Mouse (Mus musculus) spleen, embryonic (tissue): ENCODE measurements at regions not wholly inside any gene's neighbourhood (a gene's known extent, or its start where the extent isn't known, plus 50 kb on each side); places are given as distances from the start of the nearest gene placed in this dataset.

Source experiments
- CTCF ChIA-PET: fragments of 350-600 bp; sonication (Branson Sonifier 250); formaldehyde crosslinking; loops from one replicate; lab custom pipeline; 2022; lab: Charles Lee

DNA sequence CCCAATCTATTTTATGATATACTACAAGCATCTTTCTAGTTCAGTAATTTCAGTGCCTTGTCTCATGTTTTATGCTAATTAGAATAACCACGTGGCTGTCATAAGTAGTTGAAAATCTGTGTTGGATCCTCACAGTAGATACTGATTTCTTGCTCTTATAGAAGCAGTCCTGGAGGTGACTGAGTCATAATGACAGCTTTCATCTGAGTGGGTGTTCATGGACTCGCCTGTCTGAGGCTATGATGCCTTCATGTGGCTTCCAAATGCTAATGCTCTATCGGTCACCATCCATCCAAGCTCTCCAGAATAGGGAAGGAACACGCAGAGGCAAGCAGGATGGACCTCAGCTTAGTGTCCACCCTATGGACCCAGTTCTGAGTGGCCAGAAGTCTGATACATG lies 396.6 kb upstream of the Slc30a5 start:
- CTCF ChIA-PET: no interaction called here

DNA sequence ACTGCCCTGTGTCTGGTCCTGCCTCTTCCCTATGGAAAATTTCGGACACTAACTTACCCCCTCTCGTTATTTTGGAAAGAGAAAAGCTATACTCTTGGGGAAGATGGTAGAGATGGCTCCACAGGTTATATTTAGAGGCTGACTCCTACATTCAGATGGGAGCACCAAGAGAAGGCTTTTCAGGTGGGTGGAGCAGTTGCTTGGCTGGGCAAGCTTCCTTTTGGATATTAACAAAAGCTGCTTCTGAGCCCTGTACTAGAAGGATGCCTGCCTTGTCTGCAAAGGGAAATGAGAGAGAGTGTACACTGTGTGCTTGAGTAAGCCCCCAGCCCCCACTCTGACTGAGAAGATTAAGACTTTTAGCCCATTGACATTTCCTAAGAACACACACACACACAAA lies 392.1 kb upstream of the Slc30a5 start:
- CTCF ChIA-PET: no interaction called here

DNA sequence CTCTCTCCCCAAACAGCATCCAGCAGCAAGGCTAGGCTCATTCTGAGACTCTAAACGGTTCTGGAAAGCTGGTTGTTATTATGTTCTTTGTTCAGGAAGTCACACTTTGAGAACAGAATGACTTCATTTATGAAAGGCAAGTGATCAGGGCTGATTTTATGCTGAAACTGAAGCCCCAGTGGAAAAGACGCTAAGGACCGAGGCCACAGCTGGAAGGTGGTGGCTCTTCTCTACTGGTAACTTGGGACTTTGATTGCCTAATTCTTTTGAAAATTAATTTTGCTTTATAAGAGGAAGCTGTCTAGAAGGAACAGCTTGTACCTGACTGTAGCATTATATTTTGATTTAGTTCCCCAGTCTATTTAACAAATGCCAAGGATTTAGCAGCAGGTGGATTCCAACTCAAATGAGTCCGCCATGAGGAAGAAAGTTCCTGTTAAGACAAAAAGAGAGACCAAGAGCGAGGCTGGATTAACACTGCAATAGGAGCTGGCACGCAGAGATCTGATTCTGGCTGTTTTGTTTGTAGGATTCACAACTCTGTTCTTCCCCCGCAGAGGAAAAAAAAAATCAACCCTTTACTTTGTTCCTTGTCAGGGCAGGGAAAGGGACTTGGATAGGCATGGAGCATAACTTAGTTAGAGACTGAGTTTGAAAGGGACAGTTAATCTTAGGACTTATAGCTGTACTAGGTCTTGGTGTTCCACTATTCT lies 388.3 kb upstream of the Slc30a5 start:
- CTCF ChIA-PET: no interaction called here

DNA sequence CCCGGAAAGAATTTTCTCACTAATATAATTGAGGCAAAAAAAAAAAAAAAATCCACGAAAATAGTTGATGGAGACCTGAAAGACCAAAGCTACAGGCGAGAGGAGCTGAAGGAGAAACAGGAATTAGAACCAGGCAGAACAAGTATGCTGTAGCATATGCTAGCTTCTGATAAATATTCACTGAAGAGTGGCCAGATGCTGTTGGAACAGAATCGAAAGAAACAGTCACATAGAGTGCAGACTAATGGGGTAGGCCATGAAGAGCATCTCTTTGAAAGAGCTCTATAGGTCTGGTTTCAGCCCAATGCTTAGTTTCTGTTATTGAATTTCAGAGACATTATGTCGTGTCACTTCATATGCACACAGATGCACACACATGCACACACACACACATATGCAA lies 386.3 kb upstream of the Slc30a5 start:
- CTCF ChIA-PET: no interaction called here

DNA sequence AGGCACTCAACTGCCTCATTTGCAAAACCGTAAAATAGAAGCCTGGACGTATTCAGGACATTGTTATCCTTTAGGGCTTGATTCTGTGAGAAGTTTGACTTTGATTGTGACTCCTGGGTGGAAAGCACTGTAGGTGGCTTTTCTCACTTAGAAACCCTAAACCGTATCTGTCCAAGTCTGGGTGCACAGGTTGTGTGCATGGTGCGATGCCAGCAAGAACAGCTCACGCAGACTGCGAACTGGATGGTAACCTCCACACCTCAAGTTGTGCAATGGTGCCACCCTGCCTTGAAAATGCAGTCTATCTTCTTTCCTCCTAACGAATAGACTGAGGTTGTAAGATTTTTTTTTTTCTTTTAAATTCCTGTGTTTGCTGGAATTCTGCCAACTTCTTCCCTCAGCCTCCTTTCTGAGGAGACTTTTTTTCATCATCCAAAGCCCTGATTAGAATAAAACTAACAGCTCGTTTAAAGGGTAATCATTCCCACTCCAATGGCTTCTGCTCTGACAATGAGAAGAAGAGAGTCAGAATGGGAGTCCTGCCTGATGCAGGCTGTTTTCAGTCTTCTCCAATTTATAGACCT lies 383.8 kb upstream of the Slc30a5 start:
- CTCF ChIA-PET: no interaction called here

DNA sequence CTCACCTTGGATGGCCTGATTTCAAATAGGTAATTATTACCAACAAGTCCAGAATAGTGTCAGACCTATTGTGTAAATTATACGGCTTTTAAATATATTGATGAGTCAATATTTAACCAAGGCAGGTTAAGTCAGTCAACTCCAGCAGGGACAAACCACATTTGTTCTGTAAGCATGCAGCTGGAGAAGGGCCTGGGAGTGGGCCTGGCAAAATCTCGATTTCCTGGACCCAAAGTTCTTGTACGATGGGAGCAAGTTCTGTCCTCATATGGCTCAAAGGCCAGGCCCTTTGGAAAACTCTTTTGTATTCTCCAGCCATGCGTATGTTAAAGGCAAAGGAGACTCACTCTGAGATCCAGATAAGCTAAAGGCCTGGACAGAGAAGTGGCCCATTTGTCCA lies 383.2 kb upstream of the Slc30a5 start:
- CTCF ChIA-PET: no interaction called here

DNA sequence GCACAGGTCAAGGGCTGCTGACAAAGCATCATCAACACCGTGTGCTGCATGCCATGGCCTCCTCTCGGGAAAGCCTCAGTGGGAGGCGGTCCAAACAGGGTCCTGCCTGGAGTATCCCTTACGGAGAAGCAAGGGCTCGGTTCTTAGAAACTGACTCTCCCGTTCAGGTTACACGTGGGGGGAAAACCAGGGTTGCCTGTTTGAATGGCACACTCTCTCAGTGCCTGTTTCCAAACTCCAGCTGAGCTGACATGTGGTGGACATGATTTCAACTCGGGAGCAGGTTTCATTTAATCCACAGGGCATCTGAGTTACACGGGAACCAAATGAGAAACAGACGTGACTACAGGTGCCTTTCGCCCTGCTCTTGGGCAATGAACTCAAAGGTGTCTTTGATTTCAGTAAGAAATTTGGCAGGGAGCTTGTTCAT lies 382.6 kb upstream of the Slc30a5 start:
- CTCF ChIA-PET: no interaction called here

DNA sequence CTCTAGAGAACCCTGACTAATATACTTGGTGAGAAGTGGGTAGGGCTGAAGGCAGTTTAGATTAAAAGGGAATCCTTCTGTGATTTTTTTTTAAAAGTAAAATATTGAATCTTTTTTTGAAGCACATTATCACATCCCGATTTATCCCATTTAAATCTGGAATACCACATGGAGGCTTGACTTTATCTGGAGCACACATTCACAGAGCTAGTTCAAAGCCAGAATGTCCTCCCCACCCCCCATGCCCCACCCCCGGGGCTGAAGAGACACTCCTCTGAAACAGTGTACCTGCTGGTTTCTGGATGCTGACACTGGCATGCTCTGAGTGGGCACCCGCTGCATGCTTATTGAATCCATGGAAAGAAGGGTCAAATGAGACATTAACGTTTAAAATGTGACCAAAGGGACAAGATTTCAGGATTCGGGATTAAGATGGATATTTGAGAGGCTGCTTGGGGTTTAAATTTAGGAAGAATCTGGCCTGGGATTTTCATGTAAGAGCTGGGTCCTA lies 382.0 kb upstream of the Slc30a5 start:
- CTCF ChIA-PET: no interaction called here

DNA sequence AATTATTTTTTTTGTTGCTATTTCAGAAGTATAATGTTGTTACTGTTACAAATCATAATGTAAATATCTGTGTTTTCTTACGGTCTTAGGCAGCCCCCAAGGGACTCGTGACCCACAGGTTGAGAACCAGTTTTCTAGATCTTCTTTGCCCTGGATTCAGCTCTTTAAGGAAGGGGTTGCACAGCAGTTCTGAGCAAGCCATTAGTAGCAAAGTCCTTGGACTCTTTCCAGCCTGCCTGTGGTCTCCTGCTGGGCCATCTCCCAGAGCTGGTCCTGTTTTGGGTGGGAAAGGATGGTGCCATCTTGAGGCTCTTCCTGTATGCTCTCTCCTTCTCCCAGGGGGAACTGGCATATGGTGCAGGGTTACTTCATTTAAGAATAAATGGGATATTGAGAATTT lies 380.9 kb upstream of the Slc30a5 start:
- CTCF ChIA-PET: no interaction called here

DNA sequence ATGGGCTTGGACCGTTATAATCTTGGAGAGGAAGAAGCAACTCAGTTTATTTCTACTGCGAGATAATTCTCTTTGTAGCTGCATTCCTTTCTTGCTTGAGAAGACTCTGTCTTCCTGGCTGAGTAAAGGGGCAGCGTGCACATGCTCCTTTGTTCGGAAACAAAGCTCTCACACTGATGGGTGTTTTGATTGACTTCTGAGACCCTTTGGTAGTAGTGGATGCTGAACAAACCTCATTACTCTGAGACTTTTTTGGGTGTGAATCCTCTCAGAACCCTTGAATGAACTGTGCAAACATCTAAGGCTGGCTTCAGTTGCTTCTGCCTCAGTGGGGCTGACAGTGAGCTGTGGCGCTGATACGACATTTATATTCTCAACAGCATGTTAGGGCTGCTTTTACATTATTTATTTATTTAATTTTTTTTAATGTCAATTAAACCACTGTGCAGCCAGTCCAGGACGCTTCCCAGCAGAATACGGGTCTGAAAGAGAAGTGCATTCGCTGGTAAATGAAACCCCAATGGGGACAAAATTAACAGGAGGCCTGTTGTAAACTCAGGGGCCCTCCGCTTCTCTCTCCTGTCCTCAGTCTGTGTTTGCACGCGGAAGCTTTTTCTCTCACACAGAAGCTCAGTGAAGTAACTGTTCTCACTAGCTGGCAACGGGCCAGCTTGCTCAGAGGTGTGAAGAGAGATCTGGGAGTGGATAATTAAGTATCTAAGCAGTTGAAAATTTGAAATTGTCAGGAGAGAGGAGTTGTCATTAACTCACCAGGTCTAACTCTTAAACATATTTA lies 380.1 kb upstream of the Slc30a5 start:
- CTCF ChIA-PET: no interaction called here

DNA sequence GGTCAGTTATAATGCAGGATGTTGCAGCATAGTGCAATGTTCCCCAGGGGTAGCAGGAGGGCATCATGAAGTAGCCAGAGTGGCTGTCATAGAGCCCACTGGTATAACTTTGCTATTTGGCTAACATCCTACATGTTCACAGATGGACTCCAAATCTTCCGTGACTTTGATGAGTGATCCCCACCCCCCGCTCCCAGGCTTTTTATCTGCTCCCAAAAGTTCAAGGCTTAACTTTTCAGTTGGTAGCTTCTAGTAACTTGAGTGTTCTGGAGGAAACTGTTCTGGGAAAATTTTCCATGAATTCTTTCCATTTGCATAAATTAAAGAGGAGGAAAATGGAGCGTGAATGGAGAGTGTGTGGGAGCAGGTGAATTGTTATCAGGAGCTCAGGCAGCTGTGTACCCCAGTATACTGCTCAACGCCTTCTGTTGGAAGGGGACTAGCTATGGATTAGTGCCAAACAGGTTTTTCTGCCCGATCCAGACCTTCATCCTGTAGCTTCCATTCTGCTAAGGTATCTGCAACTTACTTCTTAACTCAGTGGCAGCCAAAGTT lies 379.2 kb upstream of the Slc30a5 start:
- CTCF ChIA-PET: no interaction called here

DNA sequence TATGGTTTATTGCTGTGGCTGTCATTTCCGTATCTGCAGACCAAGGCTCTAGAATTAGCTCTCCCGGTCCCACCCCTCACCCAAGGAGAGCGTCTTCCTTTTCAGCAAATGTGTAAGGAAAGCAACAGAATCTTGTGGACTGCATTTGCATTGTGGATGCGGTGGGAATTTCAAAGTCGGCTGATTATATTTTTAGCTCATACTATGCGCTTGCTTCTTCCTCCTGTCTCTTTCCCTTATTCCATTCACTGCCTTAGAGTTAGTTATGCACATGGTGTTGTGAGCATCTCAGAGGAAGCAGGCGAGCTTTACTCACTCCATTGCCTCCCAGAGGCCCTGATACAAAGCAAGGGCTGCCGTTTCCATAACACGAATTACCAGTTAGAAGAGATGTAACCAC lies 375.6 kb upstream of the Slc30a5 start:
- CTCF ChIA-PET: interaction anchor here (0.6 kb wide), 1 partner anchor 728 kb away, joined by 3 read pairs; no protein-coding TSS in a partner anchor

DNA sequence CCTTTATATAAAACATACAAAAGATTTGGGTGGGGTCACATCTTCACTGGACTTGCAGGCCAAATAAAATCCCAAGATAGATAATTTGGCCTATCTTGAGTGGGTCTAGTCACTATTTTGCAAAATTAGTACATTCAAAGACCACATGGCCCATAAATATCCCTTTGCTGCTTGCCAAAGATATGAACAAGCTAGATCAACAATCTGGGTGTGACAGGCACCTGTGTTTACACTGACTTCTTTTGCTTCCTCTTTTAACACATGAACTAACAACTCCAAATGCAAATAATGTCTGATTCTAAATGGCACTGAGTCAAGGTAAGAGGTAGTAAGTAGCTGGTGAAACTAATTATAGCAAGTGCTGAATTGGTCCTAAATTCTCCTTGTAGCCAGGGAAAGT lies 370.2 kb upstream of the Slc30a5 start:
- CTCF ChIA-PET: no interaction called here

DNA sequence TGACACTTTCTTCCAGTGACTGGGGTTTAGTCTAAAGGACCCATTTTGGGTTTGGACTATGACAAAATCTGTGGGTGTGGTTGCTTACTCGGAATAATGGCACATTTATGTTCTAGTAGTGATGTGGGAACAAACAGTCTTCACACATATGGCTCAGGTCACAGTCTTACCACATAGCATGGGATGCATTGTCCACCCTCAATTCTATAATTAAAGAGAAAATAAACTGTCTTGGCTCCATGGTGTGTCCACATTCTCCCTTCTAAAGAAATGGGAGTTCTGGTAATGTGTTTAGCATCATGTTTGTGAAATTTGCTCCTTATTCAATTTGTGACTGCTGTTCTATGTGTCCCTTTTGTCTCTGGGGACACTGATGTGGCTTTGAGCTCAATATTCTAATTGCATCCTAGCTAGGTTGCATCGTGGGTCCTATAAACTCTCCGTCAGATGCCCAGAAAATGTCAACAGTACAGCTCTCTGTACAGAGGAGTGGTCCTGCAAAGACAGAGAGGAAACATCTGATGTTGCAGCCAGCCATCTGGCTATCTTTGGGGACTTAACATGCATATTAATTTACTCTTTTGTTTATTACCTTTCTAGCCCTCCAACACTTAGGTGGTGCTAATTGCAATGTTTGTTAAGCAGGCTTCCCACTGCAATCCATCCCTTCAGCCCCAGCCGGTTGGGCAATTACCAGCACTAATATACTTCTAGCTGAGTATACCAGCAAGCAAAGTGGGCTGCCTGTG lies 369.5 kb upstream of the Slc30a5 start:
- CTCF ChIA-PET: no interaction called here

DNA sequence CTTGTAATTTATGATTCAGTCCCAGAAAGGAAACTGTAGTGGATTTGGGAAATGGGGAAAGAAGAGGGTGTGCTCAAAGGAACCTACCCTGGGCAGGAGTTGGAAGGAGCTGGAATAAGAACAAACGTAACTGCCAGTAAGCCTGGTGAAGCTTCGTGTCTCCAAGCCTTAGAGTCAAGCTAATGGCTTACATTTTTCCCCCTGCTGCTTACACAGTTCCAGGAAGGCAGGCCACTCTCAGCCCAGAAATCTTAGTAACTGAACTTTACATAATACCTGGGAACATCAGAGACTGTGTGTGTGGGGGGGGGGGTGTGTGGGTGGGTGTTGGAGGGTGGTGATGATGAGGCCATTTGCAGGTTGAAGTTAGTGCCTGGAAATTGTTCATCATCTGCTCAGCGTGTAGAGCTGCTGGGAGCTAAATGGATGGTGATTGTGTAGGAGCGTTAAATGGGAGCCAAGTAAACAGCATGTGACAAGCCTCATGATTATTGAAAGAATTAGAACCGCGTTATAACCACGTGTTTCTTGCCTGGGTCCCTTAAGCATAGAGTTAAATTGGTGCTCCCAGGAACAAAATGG lies 357.1 kb upstream of the Slc30a5 start:
- CTCF ChIA-PET: no interaction called here

DNA sequence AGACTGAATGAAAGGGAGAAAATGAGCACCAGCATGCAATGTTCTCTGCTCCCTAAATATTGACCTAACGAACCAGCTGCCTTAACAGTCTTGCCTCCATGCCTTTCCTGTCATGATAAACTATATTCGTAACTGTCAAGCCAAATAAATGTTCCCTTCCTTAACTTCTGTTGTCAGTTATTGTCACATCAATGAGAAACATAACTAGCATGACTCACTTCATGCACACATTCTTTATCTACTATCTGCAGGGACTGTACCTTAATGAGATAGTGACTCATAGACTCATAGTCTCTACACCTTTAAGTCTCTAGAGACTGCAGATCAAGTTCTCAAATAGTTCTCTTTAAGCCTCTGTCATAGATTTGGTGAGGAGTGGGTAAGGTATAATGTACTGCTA lies 349.2 kb upstream of the Slc30a5 start:
- CTCF ChIA-PET: no interaction called here

DNA sequence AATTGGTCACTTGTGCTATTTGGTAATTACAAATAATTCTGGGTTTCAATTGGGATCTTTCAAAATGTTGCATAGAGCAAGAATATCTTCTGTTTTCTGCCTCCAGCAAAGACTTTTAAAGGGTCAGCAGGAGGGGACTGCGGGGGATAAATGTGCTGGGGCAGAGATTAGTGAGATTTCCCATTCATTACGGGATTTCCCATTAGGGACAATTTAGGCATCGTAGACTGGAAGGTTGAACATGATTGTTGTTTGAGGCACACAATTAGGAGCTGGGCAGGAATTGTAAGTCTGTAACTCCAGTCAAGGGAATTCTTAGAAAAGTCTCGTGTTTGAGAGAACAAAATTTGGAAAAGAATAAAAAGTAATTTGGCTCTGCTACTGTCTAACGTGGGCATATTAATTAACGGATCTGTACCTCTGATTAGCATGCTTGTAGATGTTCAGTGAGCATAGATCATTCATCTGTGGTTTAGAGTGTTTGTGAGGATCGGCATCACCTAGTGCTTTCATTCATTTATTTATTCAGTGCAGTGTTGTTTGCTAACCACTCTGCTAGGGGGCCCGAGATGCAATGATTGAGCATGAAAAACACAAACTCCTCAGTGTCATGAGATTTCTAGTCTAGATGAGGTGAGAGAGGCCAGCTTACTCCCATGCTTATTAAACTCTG lies 341.9 kb upstream of the Slc30a5 start:
- CTCF ChIA-PET: no interaction called here

DNA sequence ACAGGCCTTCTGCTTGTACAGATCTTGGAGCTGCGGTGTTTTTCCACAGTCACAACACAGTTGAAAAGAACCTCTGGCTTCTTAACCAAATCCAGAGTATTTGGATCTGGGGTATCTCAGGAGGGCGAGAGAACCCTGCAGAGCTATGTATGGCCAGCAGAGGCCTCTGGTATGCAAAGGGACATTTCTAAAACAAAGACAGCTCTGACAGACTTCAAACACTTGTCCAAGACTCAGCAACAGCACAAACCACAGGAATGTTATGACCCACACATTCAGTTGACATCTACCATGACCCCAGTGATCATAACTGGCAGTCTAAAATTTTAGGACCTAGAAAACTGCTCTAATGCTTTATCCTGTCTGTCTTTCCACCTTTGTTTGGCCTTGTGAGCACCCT lies 328.5 kb upstream of the Slc30a5 start:
- CTCF ChIA-PET: no interaction called here

DNA sequence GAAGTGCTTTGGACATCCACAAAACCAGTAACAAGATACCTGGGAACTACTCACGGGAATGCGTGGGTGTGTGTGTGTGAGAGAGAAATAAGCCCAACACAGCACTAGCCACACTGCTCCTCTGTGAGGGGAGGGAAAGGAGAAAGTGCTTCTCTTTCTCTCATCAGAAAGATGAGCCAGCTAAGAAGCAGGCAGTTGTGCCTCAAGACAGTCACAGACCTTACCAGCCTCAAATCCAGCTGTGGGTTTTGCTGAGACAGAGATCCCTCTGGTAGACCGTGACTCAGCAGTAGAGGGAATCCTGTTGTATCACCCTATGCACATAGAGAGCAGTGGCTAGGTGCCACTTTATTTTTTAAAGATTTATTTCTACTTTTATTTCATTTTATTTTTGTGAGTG lies 326.7 kb upstream of the Slc30a5 start:
- CTCF ChIA-PET: no interaction called here

DNA sequence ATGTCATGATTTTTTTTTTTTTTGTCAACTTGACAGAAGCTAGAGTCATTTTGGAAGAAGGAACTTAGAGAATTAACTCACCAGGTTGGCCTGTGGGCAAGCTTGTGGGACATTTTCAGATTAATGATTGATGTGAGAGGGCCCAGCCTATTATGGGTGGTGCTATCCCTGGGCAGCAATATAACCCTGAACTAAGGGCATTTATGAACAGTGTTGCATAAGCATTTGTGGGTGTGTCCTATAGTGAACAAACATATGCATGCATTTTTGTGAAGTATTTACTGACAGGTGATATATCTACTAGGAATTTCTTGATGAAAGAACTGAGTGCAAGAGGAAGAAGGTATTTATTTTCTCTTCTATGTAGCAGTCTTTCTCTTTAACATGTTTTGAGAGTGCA lies 320.5 kb upstream of the Slc30a5 start:
- CTCF ChIA-PET: no interaction called here

DNA sequence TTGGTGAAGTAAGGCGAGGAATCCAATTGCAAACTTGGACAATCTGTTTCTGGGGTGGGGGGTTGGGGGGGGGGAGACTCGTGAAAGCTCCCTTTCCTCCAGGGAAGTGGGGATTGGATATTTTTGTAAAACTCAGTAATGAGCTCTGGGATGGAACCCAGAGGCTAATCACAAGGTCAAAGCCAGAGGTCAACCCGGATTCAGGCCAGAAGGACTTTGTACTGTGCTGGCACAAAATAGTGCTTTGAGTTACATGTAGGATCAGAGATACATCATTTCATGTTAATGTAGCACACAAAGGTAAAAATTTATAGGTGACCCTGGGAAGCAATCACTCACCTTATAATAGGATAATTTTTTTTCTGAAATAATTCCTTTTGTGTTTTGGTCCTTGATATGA lies 309.5 kb upstream of the Slc30a5 start:
- CTCF ChIA-PET: no interaction called here
